Mouse (Mus musculus): Measurements from ENCODE around the gene Gpr107. TPM values are rescaled to one million over a fixed set of nuclear protein-coding genes. Genes with fewer than 3 reads are reported as not detected.
A peak's percentile ranks its signal among the peaks of the same experiment; 100 is the strongest.

Gpr107 gene
- total RNA-seq, 2 experiments from 2014 or later = 27.4 to 32.4 TPM

DNA sequence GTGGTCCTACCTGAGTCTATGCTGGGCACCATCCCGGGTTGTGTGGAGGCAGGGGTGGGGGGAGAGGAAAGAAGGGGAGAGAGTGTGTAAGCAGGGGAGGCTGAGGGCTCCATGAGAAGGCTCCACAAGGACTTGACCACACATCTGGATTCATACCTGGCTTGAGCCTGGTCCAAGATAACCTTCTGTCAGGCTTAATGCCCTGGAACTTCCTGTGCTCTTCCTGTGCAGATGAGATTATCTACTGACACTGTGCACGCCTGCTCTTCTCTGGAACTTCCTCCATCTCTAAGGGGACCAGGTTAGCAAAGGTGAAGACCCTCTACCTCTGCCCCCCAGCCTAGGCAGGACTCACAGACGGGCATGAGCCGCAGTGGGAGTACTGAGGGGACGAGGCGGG lies 96.7 kb downstream of the Gpr107 start:
- DNase-seq = no peak

DNA sequence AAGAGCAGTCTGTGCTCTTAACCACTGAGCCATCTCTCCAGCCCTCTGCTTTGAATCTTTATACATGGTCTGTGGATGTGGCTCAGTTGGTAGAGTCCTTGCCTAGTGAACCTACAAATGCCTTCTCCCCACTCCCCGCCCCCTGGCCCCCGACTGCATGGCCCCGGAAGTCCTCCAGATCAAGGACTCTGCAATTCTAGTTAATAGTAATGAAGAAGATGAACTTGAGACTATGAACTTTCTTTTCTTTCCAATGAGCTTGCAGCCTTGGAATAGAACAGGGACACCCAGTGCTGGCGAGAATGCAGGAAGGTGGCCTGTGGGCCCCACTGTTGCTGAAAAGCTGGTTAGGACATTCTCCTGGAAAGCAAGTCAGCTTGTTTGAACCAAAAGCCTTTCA lies 100.1 kb downstream of the Gpr107 start:
- no peak for DNase-seq

DNA sequence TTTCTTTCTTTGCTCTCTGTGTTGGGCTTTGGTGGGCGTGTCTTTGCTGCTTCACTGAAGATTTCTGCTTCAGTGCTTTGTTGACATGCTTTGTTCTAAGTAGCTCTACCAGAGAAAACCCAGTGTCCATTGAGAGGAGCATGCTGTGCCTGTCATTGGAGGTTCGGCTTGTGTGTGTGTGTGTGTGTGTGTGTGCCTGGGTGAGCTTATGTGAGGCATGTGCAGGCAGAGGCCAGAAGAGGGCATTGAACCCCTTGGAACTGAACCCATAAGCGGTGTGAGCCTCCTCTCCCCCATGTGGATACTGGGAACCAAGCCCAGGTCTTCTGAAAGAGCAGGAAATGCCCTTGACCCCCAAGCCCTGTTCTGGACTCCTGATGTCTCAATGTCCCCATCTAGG lies 101.3 kb downstream of the Gpr107 start:
- DNase-seq = no peak

DNA sequence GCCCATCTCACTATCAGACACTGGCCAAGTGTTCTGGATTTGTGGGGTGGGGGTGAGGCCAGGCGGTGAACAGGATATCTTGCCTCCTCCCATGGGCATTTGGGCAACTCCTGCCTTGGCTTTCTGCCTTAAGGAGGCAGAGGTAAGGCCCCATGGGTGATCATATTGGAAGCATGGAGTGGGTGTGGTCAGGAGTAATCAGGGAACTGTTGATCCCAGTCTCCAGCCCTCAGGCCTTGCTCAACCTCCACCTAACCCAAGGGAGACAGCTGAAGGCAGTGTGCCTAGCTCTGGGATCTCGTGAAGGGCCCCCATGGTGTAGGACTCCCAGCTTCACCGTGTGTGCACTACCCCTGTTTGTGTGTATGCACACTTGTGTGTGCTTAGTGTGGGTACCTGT lies 102.7 kb downstream of the Gpr107 start:
- no peak for DNase-seq

DNA sequence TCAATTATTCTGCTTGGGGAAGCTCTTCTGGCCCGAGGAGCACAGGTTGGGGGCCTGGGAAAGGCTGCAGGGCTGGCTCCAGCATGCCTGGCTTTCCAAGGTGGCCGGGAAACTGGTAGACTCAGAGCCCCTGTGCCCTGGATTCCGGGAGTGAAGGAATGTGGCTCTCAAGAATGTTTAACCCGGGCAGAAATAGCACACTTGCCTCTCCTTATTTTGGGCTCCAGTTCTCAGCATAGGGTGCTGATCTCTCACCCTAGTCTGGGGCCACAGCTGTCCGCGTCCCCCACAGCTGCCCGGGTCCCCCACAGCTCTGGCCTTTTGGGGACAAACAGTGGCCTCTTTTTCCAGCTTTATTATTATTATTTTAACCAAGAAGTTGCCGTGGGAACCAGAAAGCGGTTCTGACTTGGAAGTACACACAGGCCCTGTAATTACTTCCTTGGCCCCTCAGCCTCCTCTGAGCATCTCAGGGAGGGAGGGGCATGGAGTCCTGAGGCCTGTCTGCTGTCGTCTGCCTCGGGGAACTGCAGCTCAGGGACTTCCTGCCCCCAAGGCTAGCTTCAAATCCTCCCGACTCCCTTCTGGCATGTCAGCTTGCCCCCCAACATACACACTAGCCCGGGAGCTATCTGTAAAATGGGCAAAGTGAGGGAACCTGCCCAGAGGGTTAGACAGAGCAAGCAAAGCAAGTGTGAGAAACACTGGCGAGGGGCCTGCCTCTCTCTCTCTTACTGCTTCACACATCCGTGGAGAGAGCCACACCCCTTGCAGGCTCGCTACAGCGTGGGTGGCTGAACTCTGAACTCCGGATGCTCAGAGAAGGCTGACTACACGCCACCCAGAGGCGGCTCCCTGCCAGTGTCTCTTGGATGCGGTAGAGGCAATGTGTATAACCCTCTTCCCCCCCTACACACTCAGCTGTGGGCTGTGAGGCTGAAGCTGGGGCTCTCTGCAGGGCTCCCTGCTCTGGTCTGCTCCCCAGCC lies 104.1 kb downstream of the Gpr107 start:
- peak; percentile 68 for DNase-seq

DNA sequence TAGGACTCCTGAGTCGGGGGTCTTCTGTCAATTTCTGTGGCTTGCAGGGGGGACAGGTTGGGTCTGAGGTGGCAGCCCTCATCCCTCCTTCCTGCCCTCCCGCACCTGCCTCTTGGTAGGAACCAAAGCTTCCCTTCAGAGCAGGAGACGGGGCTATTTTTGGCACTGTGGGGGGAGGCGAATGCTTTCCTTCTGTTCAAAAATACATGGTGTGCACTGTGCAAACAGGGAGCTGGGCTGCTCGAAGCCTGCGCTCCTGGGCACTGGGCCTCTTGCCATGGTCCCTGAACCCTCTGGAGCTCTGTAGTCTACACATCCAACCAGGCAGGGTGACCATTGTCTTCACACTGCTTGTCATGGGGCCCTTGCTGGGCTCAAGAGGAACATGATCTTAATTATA lies 105.0 kb downstream of the Gpr107 start:
- no peak for DNase-seq

DNA sequence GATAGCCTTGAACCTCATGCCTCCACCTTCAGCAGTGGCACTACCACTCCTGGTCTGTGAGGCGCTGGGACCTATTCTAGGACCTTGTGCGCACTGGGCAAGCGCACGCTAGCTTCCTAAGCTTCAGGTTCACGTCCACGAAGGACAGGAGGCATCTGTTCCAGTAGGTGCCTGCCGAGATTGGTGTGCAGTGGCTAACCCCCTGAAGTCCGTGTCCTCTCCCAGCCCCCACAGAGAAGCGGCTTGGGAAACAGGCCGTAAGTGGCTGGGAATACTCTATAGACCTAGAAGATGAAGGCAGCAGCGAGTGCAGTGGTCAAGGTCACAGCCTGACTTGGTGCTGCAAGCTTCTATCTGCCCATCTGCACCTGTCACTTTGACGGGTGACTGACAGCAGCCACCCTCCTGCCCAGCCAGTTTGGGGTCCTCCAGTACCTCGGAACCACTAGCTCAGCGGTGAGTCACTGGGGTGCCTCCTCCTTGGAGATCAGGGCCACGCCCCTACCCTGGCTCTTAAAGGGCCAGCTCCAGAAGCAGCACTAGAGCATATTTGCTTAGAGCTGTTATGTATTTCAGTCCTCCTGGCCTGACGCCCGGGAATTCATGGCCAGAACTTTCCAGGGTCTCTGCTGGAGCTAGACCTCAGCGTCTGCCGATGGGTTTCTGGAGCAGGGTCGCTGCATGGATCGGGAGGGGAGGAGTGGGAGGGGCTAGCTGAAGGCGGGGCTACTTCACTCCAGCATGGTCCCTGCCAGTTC lies 106.7 kb downstream of the Gpr107 start:
- DNase-seq = peak; percentile 72

DNA sequence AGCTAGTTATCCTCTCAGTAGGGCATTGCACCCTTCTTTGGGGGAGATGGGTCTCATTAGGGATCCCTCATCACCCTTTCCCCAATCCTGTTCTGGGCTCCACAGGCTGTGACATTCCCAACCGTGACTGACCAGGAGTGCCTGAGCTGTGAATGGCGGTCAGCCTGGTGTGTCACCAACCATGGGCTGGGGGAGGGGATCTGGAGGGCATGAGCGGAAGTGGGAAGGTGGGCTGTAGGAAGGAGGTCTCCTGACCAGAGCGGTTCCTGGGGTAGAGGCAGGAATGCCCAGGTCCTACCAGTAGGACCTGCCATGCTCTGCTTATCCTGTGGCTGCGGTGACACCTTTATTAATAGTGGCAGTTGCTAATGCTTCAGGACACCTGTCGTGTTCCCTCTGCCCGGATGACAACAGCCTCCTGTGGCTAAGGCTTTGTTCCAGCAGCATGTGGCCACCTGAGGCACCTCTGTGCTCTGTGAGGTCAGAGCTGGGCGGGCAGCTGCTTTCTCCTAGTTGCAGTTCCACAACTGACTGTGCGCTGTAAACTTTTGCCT lies 107.3 kb downstream of the Gpr107 start:
- no peak for DNase-seq

DNA sequence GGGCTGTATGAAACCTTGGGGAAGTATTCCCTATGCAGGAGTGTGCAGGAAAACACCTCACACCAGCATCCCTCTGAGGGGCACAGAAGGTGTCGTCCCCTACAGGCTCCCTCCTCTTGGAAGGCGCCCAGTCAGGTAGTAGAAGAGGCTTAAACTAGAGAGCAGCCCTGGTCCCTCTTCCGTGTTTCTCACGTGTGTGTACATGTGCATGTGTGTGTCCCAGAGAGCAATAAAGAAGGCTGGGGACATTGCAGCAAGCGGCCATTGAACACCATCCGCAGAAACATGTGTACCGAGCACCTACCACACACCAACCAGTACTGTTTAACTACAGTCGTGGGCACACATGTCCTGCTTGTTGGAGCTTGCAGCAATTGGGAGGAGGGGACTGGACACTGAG lies 108.4 kb downstream of the Gpr107 start:
- no peak for DNase-seq

DNA sequence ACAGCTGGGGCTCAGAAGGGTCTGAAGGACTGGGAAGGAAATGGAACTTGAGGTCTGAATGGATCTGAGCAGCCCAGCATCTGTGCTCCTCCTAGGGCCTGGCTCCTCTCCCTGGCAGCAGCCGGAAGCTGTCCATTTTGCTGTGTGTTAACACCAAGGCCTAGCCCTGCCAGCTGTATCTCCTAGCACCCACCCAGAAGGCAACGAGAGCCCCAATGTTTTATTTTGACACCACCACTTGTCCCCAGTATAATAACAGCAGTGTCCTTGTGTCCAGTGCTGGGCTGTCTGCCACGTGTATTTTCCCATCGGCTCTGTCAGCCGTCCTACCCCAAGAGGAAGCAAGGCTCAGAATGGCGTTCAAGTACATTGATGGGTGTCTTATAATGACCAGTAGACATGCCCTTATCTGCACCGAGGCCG lies 110.9 kb downstream of the Gpr107 start:
- no peak for DNase-seq

DNA sequence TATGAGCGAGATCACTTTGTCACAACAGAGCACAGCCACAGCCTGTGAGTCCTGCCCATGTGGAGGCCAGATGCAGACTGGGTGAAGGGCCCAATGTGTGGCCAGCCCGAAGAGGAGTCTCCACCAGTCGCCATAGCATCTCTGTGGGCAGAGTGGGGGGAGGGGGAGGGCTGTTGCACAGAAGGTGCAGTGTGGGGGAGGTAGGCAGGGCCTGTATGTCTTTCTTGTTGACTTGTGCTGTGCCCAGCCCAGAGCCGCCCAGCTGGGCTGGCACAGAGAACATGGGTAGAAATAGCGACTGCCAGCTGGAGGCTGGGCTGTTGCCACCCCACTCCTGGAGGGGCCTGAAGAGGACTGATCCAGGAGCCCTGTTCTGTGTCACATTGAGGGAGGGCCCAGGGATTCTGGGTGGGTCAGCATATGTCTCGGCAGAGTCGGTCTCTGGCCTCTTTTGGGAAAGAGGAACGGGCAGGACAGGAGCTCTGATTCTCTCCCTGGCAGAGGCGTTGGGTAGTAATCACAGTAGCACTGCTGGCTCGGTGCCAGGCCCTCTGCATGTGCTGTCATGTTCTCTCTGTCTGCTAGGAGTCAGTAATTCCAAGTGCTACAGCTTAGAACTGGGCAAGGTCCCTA lies 111.7 kb downstream of the Gpr107 start:
- peak; percentile 87 for DNase-seq

DNA sequence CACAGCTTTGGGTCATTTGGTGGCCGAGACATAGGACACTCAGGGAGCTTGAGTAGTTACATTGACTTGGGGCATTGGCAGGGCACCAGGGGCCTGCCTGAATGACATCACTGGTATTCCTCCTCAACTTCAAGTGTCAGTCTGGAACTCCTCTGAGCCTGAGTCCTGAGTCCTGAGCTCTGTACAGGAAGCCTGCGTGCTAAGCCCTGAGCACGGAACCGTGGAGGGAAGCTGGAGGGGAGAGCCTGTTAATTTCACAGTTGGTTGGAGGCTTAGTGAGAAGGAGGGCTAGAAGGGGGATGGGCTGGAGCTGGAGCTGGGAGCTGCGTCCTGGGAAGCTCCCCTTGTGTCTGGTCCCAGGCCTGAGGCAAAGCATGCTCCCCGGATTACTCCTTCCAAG lies 115.3 kb downstream of the Gpr107 start:
- DNase-seq = no peak

Other genes starting within 250 kb of the Gpr107 start
- 1 to 10 TPM; 7.4 to 9.0 TPM for gene Ptges, start 222.5 kb upstream of the Gpr107 start, total RNA-seq (2021)
- 10 to 100 TPM; 20.9 to 23.4 TPM for gene Tor1b, start 199.4 kb upstream of the Gpr107 start, total RNA-seq (2021)
- 10 to 100 TPM; 13.7 to 18.4 TPM for gene Tor1a, start 184.4 kb upstream of the Gpr107 start, total RNA-seq (2021)
- gene BC005624, start 170.1 kb upstream of the Gpr107 start, total RNA-seq (2021) = 10 to 100 TPM; 16.5 to 19.0 TPM
- gene Usp20, start 170.0 kb upstream of the Gpr107 start, total RNA-seq (2021) = 10 to 100 TPM; 17.4 to 29.4 TPM
- gene Fnbp1, start 10.3 kb upstream of the Gpr107 start, total RNA-seq (2021) = 10 to 100 TPM; 27.9 to 30.3 TPM
- 10 to 100 TPM; 17.6 to 18.6 TPM for gene Ncs1, start 93.5 kb downstream of the Gpr107 start, total RNA-seq (2021)
- gene Hmcn2, start 162.1 kb downstream of the Gpr107 start, total RNA-seq (2021) = 10 to 100 TPM; 38.8 to 50.5 TPM